ENCODE assay signal across 15 mouse cellular contexts in the genomic region with DNA sequence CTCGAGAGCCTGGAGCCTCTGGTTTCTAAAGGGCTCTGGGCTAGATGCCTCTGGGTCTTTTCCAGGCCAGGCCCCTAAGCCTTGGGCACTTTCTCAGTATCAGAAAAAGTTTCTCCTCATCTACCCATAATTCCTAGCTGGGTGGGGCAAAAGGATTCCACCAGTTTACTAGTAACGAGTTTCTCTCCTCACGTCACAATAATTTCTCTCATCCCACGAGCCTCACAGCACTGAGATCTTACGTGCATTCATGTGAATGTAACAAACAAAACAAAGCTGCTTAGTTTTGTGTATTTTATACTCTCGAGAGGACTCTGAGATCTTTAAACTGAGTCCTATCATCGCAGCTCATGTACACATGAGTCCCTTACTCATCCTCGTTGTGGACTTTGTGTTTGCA. TPM values are rescaled to one million over a fixed set of nuclear protein-coding genes. Genes with fewer than 3 reads are reported as not detected.
DNase-seq lines count a peak whose midpoint lies in the region; ATAC-seq lines count a peak whose summit lies in the region.
"Had no signal": no experiment of that assay in that cellular context is flagged by ENCODE, and none has a peak within 500 bp of the region (broad histone marks: within the 10 kb centered on the region; RNA-seq: fewer than 3 reads in every experiment).

No protein-coding gene starts in this region.

- peak overlapping the region; percentile 59; the same call in 1 of the 2 replicates for H3K27ac ChIP-seq in heart, embryonic 11.5 days (ENCODE audit: low read depth, low read length)
- peak overlapping the region; percentile 71 for H3K27ac ChIP-seq in hindbrain, embryonic 13.5 days
- H3K27ac ChIP-seq in hindbrain, embryonic 16.5 days (ENCODE audit: low read depth, low read length) = no peak overlapping the region
- 0 out of 2 replicates have a peak overlapping the region, but pooled peaks have one; percentile 33 for H3K27ac ChIP-seq in midbrain, embryonic 13.5 days
- no peak overlapping the region for H3K27ac ChIP-seq in midbrain, embryonic 16.5 days (ENCODE audit: low read length)
- H3K27ac ChIP-seq: embryonic facial prominence, embryonic 15.5 days; liver, embryonic 15.5 days had no signal

- peak overlapping the region; percentile 51; the same call in 1 of the 2 replicates for H3K4me2 ChIP-seq in heart, embryonic 11.5 days
- no peak overlapping the region for H3K4me2 ChIP-seq in hindbrain, embryonic 13.5 days
- H3K4me2 ChIP-seq in hindbrain, embryonic 16.5 days (ENCODE audit: low read length) = no peak overlapping the region
- H3K4me2 ChIP-seq in midbrain, embryonic 13.5 days (replicated peaks) = no peak overlapping the region
- H3K4me2 ChIP-seq in midbrain, embryonic 16.5 days (ENCODE audit: low read length) = no peak overlapping the region
- H3K4me2 ChIP-seq: embryonic facial prominence, embryonic 15.5 days had no signal

- DNase-seq in CD4-positive, CD25-positive, alpha-beta regulatory T cell, adult 2 months (ENCODE audit: low read depth, low spot score) = peak; percentile 20
- DNase-seq in heart, adult 18-20 months = no peak
- DNase-seq: adrenal gland, adult 2 months; cerebellum, postnatal 10 days; kidney, postnatal 10 days; lung, postnatal 14 days; spleen, adult 18-20 months had no signal

- WGBS in heart, embryonic 11.5 days (ENCODE audit: insufficient replicate concordance) = 78% methylated on average over 8 of the region's 8 CpGs
- WGBS in hindbrain, embryonic 13.5 days = 79% methylated on average over 8 of the region's 8 CpGs
- WGBS in hindbrain, embryonic 16.5 days = 81% methylated on average over 8 of the region's 8 CpGs
- 77% methylated on average over 8 of the region's 8 CpGs for WGBS in midbrain, embryonic 13.5 days
- WGBS in midbrain, embryonic 16.5 days = 75% methylated on average over 8 of the region's 8 CpGs

- ATAC-seq in CD4-positive, CD25-positive, alpha-beta regulatory T cell, adult 4 months = no peak
- ATAC-seq in heart, embryonic 11.5 days (replicated peaks; ENCODE audit: insufficient number of reproducible peaks, low FRiP score, low TSS enrichment) = no peak
- no peak for ATAC-seq in hindbrain, embryonic 13.5 days (ENCODE audit: low FRiP score)
- ATAC-seq in hindbrain, embryonic 16.5 days = no peak
- no peak for ATAC-seq in midbrain, embryonic 13.5 days
- ATAC-seq in midbrain, embryonic 16.5 days = no peak

- H3K27me3 ChIP-seq in heart, embryonic 11.5 days (ENCODE audit: control insufficient read depth, insufficient read depth, low read length) = no peaks in the 10 kb centered on the region
- no peaks in the 10 kb centered on the region for H3K27me3 ChIP-seq in hindbrain, embryonic 13.5 days
- H3K27me3 ChIP-seq in hindbrain, embryonic 16.5 days (replicated peaks; ENCODE audit: control insufficient read depth, insufficient read depth, low read length) = no peaks in the 10 kb centered on the region
- H3K27me3 ChIP-seq in midbrain, embryonic 13.5 days = no peaks in the 10 kb centered on the region
- no peaks in the 10 kb centered on the region for H3K27me3 ChIP-seq in midbrain, embryonic 16.5 days (ENCODE audit: control insufficient read depth, insufficient read depth, low read depth, low read length)
- H3K27me3 ChIP-seq: embryonic facial prominence, embryonic 15.5 days; liver, embryonic 15.5 days had no signal

- H3K4me3 ChIP-seq in heart, embryonic 11.5 days (ENCODE audit: low read depth, low read length) = no peak overlapping the region
- no peak overlapping the region for H3K4me3 ChIP-seq in hindbrain, embryonic 13.5 days
- H3K4me3 ChIP-seq in hindbrain, embryonic 16.5 days (ENCODE audit: low read length) = no peak overlapping the region
- H3K4me3 ChIP-seq in midbrain, embryonic 13.5 days (replicated peaks) = no peak overlapping the region
- no peak overlapping the region for H3K4me3 ChIP-seq in midbrain, embryonic 16.5 days (ENCODE audit: low read depth, low read length)
- H3K4me3 ChIP-seq: embryonic facial prominence, embryonic 15.5 days; liver, embryonic 15.5 days had no signal

- peaks cover 11% of the 10 kb centered on the region for H3K4me1 ChIP-seq in heart, embryonic 11.5 days (ENCODE audit: control insufficient read depth, insufficient read depth, low read length)
- H3K4me1 ChIP-seq in hindbrain, embryonic 13.5 days (replicated peaks) = peaks cover 18% of the 10 kb centered on the region
- peaks cover 8% of the 10 kb centered on the region for H3K4me1 ChIP-seq in hindbrain, embryonic 16.5 days (ENCODE audit: control insufficient read depth, insufficient read depth, low read depth, low read length)
- H3K4me1 ChIP-seq in midbrain, embryonic 13.5 days (replicated peaks) = peaks cover 27% of the 10 kb centered on the region
- peaks cover 16% of the 10 kb centered on the region for H3K4me1 ChIP-seq in midbrain, embryonic 16.5 days (ENCODE audit: control insufficient read depth, insufficient read depth, low read length)
- H3K4me1 ChIP-seq: embryonic facial prominence, embryonic 15.5 days had no signal

- H3K9ac ChIP-seq in heart, embryonic 11.5 days (ENCODE audit: low read depth, low read length) = peak overlapping the region; percentile 22; the same call in 1 of the 2 replicates
- no peak overlapping the region for H3K9ac ChIP-seq in hindbrain, embryonic 13.5 days
- no peak overlapping the region for H3K9ac ChIP-seq in hindbrain, embryonic 16.5 days (ENCODE audit: low read depth, low read length)
- no peak overlapping the region for H3K9ac ChIP-seq in midbrain, embryonic 13.5 days (replicated peaks)
- no peak overlapping the region for H3K9ac ChIP-seq in midbrain, embryonic 16.5 days (ENCODE audit: low read depth, low read length)
- H3K9ac ChIP-seq: embryonic facial prominence, embryonic 15.5 days; liver, embryonic 15.5 days had no signal

- H3K36me3 ChIP-seq in heart, embryonic 11.5 days (ENCODE audit: control insufficient read depth, insufficient read depth, low read length) = no peaks in the 10 kb centered on the region
- H3K36me3 ChIP-seq in hindbrain, embryonic 13.5 days = no peaks in the 10 kb centered on the region
- no peaks in the 10 kb centered on the region for H3K36me3 ChIP-seq in hindbrain, embryonic 16.5 days (ENCODE audit: control insufficient read depth, insufficient read depth, low read length)
- no peaks in the 10 kb centered on the region for H3K36me3 ChIP-seq in midbrain, embryonic 13.5 days
- no peaks in the 10 kb centered on the region for H3K36me3 ChIP-seq in midbrain, embryonic 16.5 days (ENCODE audit: control insufficient read depth, insufficient read depth, low read length)
- H3K36me3 ChIP-seq: embryonic facial prominence, embryonic 15.5 days; liver, embryonic 15.5 days had no signal

- H3K9me3 ChIP-seq in heart, embryonic 11.5 days (replicated peaks; ENCODE audit: control insufficient read depth, low read length) = no peaks in the 10 kb centered on the region
- H3K9me3 ChIP-seq in hindbrain, embryonic 13.5 days = no peaks in the 10 kb centered on the region
- no peaks in the 10 kb centered on the region for H3K9me3 ChIP-seq in hindbrain, embryonic 16.5 days (ENCODE audit: control insufficient read depth, low read length)
- no peaks in the 10 kb centered on the region for H3K9me3 ChIP-seq in midbrain, embryonic 13.5 days
- H3K9me3 ChIP-seq in midbrain, embryonic 16.5 days (replicated peaks; ENCODE audit: control insufficient read depth, low read length, poor library complexity, severe bottlenecking) = no peaks in the 10 kb centered on the region
- H3K9me3 ChIP-seq: embryonic facial prominence, embryonic 15.5 days; liver, embryonic 15.5 days had no signal

RNA-seq across cellular contexts. Expression of a gene that starts 57.5 kb away (rescaled TPM):
- polyA plus RNA-seq in CD4-positive, CD25-positive, alpha-beta regulatory T cell, adult 4 months (2017; shearing (Covaris generic)) = 1 to 10 TPM; 2.7 to 4.6 TPM
- 9.9 and 10.1 TPM in 2 replicates for polyA plus RNA-seq in heart, embryonic 11.5 days (2014; fragmentation: Nextera tagmentation; extraction: Ambion mirVana)
- total RNA-seq in heart, adult 18-20 months (2021) = 10 to 100 TPM; 53.6 to 62.6 TPM
- 2.6 and 3.0 TPM in 2 replicates for polyA plus RNA-seq in hindbrain, embryonic 13.5 days (2015; fragmentation: Nextera tagmentation; extraction: Ambion mirVana)
- polyA plus RNA-seq in hindbrain, embryonic 16.5 days (2015; fragmentation: Nextera tagmentation; extraction: Ambion mirVana) = 2.8 and 3.7 TPM in 2 replicates
- polyA plus RNA-seq in midbrain, embryonic 13.5 days (2015; fragmentation: Nextera tagmentation; extraction: Ambion mirVana) = 2.6 and 2.8 TPM in 2 replicates
- 2.9 and 3.3 TPM in 2 replicates for polyA plus RNA-seq in midbrain, embryonic 16.5 days (2015; fragmentation: Nextera tagmentation; extraction: Ambion mirVana)

Comparison
In these comparisons a context has a peak if more than half of its experiments do, and no peak if none do; other contexts are left out.
1. H3K27ac ChIP-seq: peak in heart, embryonic 11.5 days (single experiment), hindbrain, embryonic 13.5 days (single experiment) and midbrain, embryonic 13.5 days (single experiment); none in hindbrain, embryonic 16.5 days (single experiment) and midbrain, embryonic 16.5 days (single experiment).